In genomic region chr5:147868674-147869073, GRCm38 (mm10) we compare ENCODE assay signal across 2 mouse cellular contexts.
TF ChIP-seq lines count a peak whose summit lies in the region.

No protein-coding gene starts in this region.

TF ChIP-seq in CH12.LX, 34 proteins besides CTCF, POLR2A, EP300 and RAD21:
- TF ChIP-seq SMC3 (IDR thresholded peaks at IDR 0.05; ENCODE audit: low read depth, low read length) (peak; percentile 32), SIN3A (IDR thresholded peaks at IDR 0.05; ENCODE audit: low read length) (no peak)

TF ChIP-seq in MEL, 35 proteins besides CTCF, POLR2A, EP300 and RAD21:
- TF ChIP-seq BHLHE40 (IDR thresholded peaks at IDR 0.05; ENCODE audit: borderline replicate concordance, low read depth, low read length) (no peak), MYC (IDR thresholded peaks at IDR 0.05; ENCODE audit: low read depth, low read length) (peak; percentile 54; the same call in 1 of the 2 replicates), SMC3 (IDR thresholded peaks at IDR 0.05; ENCODE audit: low read depth, low read length) (peak; percentile 43; the same call in 1 of the 2 replicates)
